Mouse (Mus musculus): ENCODE measurements around the gene Slc16a7. TPM values are rescaled to one million over a fixed set of nuclear protein-coding genes. Genes with fewer than 3 reads are reported as not detected.

Slc16a7 gene
- polyA plus RNA-seq, 2 experiments from 2014 or later: 0.83 TPM; not detected in 1

DNA sequence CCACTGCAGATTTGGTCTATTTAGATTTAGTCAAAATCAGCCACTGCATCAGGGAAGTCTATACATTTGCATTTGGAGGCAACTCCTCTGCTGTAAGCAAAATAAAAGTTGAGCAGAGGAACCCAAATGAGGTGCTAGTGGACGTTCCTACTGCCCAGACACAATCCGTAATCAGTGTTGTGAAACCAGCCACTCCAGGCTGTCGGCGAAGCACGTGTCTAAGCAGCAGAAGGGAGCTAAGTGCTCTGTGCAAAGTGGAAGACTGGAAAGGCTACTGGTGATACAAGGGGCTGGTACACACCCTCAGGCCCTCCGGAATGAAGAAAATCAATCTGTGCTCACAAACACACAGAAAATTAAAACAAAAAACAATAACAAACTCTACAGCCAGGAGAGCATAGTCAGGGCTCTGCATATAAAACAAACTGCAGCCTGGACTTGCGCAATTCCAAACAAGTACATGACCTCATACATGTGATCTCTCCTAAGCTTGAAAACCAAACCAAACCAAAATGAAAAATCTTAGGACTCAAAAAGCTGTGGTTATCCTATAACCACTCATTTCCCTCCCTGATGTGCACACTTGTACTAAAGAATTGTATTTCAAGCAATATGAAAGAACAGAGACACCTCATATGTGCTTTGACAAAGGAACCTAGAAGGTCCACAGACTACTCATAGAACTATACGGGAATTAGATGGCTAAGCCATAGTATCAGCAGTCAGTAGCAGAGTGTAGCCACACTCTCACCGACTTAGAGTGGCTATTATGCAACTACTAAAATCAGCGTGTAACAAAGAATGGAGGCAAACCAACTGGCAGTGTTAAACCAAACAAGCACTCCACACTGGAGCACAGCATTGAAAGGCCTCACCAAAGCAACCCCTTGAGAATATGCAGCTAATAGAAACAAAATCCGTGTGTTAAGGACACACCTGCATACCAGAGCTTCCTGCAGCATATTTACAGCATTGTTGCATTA lies 67.5 kb downstream of the Slc16a7 start:
- no peak for ATAC-seq

DNA sequence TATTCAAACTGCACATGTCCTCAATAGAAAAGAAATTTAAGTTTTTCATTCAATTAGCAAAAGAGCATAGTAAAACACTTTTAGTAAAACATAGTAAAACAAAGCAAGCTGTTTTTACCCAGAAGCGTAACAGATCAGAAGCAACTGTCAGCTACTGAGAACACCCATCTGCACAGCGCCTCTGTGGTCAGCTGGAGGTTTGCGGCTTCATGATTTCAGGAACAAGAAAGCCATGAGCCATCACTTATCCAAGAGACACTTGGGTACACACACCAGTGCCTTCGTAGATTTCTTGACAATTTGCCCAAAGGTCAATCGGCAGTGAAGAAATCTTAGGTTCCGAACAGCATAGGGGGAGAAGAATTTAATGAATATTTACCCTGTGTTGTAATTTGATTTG lies 71.9 kb downstream of the Slc16a7 start:
- no peak for ATAC-seq

DNA sequence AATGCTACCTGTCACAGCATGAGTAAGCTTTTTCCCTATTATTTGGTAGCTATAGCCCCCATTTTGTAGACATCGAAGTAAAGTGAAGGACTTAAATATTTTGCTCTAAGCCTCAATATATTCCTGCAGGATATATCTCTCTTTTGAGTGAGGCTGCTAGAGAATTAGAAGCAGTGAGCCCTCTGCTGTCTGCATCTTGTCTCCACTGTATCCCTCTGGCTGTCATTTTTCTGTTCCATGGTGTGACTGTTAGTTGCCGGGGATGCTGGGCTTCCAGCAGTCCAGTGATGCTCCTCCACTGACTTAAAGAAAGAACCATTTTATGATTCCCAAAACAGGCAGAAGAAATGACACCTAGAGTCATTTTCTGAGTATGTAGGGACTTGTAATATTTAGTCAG lies 78.4 kb downstream of the Slc16a7 start:
- ATAC-seq: no peak

DNA sequence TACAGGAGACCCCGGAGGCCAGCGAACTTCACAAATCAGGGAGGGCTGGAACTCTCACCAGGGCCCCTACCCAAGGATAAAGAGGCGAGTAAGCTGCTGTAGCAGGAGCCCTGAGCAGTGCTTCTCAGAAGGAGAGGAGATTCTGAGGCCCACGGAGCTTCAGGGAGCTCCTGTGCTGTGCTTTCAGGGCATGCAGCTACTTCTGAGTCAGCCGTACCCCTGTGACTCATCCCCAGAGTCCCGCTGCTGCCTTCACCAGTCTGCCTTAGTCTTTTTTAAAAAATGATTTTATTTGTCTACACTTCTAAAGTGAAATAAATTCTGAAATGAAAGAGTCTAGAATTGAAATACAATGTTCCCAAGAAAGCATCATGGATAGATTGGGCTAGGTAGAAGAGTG lies 91.2 kb downstream of the Slc16a7 start:
- ATAC-seq: no peak

DNA sequence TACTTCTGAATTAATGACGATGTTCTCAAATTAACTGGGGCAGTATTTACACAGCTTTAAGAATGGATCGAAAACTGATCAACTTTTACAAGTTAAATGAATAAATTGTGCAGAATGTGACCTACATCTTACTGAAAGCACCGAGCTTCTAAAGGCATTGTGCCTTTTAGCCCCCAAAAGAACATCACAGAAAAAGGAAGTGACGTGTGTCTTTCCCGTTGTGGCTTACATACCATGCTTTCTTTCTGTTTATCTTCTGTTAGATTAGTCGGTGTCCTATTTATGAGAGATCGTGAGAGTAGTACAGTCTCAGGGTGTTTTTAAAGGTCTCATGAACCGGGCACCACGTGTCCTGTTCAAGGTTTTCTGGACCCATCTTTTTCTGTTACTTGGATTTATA lies 98.9 kb downstream of the Slc16a7 start:
- no peak for ATAC-seq

DNA sequence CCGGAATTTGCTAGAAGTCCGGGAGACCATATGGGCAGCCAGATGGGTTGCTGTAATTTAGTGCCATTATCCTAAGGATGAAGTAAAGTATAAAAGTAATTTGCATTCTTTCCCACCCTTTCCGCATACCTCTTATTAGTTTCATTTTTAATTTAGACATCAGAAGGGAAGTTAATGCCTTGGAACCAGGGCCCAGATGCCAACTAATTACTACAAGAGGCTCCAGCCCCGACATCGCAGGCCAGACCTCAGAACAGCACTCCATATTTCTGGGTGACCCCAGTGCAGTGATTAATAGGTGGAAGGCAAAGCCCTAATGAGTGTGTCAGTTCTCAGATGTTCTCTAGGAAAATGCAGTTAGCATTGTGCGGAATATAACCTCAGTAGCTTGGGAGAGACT lies 100.7 kb downstream of the Slc16a7 start:
- no peak for ATAC-seq

- ATAC-seq: no peak
Observed at GRCm38 (mm10) chr10:125285386-125285785, 103.9 kb downstream of the Slc16a7 start.

- ATAC-seq: no peak
Observed at GRCm38 (mm10) chr10:125275149-125275848, 114.0 kb downstream of the Slc16a7 start.

DNA sequence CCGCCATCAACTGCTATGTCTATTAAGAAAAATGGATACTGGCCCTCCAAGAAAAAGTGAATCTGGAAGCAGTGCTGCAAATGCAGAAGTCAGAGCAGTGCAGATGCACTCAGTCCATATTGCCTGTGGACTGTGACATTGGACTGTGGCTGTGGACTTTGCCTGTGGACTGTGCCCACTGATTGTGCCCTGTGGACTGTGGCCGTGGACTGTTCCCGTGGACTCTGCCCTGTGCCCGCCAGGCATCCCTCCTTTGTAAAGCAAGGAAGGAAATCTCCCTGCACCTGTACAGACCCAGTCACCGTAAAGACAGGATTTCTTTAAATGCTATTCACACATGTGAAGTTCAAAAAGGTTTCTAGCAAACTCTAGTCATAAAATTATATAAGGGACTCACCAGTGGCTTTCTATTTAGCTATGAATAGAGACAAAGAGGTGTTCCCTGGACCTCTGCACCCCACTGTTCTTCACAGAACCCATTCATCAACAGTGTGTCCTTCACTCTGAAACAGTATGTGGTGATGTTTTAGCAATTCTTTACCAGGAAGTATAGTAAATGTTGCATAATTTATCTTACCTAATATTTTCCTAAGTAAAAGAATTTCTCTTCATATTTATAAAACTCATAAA lies 114.6 kb downstream of the Slc16a7 start:
- ATAC-seq: no peak

DNA sequence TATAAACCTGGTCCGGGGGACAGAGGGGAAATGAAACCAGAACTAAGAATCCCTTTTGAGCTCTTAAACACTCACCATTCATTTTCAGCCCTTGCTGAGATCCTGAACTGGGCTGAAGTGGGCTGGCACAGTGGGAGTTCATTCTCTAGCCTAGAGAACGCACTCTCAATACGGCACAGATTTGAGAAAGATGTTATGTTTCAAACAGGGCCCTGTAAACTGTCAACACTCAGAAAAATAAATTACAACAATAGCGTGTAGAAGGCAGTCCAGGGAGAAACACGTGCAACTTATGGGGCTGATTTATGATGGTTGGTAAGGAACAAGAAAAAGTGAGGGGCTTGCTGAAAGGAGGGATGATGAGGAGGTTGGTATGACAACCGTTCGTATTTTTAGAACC lies 115.5 kb downstream of the Slc16a7 start:
- ATAC-seq: no peak

DNA sequence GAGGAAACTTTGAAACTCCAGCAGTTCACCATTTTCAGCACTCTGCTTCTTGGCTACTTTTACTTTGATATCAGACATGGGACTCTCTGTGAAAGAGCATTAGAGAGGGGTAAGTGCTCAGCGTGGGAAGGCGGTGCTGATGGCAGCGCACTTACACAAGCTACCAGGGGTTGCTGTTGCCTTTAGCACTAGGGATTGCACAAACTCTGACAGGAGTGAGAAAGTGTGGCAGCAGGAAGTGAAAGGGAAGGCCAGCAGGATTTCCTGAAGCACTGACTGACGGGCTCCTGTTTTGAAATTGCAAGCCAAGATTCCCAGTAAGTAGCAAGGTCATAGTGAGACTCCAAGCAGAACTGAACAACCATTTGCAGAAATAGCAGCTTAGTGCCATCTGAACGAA lies 117.8 kb downstream of the Slc16a7 start:
- ATAC-seq: no peak

DNA sequence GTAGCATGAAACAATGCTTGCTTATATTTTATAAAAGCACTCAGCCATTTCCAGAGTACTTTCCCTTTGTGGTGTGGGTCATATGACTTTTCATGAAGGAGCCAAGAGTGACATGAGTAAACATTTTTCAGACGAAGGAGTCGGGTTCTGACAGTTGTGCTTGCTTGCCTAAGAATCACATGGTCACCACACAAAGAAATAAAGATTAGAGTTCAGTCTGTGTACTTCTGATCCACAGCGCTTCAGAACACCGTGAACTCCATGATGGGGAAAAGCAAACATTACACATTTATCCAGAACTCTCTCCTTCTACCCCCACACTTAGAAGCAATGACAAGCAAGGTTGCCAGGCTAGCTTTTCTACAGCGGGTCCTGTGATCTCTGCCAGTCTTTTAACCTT lies 119.0 kb downstream of the Slc16a7 start:
- no peak for ATAC-seq

DNA sequence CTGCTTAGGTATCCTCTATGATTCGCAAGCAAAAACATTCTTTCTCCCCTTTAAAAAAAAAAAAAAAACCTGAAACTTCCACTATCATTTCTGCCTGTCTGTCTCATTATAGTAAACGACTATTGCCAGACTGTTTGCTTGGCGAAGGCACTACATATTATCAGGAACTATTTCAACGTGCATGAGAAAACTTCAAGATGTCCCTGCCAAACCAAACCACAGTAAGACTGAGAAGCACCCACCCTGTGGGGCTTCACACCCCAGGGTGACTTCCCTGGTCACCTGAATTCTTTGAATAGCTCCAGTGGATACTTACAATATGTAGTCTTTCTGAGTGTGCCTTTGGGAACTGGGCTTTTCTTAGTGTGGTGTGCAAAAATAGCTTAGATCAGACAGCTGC lies 122.9 kb downstream of the Slc16a7 start:
- no peak for ATAC-seq

DNA sequence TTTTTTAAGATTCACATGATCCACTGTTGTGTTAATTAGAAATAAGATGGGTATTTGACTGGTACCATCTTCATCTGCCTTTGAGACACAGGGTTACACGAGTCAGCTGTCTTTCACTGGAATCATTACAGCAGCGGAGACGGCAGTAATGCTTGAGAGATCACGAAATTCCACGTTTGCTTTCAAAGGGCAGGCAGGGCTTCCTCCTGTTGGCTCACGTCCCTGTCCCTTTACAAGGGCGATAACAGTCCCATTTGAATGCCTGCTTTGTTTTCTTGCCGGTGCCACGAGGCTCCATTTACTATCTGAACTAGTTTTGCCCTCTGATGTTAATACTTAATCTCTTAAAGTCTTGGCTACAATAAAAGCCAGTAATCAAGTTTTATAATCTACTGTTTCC lies 123.4 kb downstream of the Slc16a7 start:
- ATAC-seq: no peak

- ATAC-seq: no peak
Observed at GRCm38 (mm10) chr10:125265467-125265866, 123.8 kb downstream of the Slc16a7 start.

DNA sequence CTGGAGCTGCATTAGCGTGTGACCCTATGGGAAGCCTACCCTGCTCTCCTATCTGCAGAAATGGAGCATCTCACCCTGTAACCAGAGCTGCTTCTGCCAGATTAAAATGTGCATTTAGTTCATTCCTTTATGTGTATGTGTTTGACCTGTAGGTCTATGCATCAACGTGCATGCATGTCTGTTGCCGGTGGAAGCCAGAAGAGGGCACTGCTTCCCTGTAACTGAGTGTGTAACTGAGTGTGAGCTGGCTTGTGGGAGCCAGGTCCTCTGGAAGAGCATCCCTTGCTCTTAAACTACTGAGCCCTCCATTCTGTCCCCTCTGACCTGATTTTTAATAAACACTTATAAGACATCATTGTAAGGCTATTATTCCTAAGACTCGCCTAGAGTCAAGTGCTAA lies 124.3 kb downstream of the Slc16a7 start:
- no peak for ATAC-seq

GRCm38 (mm10) chr10:125255904-125256303 lies 133.4 kb downstream of the Slc16a7 start:
- no peak for ATAC-seq

- ATAC-seq: no peak
Observed at GRCm38 (mm10) chr10:125214536-125214935, 174.7 kb downstream of the Slc16a7 start.

DNA sequence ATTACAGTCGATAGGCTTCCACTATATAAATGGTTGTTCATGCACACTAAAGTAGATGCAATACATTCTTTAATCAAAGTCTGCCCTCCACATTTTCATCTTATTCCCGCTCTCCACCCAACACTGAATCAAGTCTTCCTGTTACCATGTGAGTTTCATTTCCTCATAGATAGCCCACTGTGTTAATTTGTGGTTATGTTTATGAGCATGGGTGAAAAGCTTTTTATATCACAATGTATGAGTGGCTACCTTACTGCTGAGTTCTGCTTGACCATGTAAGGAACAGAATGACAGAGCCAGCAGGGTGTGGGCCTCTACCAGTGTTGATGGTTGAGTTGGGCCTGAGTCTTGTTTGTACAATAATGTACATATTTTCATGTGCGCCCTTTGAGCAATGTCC lies 175.5 kb downstream of the Slc16a7 start:
- no peak for ATAC-seq

GRCm38 (mm10) chr10:125187544-125187943 lies 201.7 kb downstream of the Slc16a7 start:
- ATAC-seq: no peak

- ATAC-seq: no peak
Observed at GRCm38 (mm10) chr10:125185387-125185786, 203.9 kb downstream of the Slc16a7 start.

DNA sequence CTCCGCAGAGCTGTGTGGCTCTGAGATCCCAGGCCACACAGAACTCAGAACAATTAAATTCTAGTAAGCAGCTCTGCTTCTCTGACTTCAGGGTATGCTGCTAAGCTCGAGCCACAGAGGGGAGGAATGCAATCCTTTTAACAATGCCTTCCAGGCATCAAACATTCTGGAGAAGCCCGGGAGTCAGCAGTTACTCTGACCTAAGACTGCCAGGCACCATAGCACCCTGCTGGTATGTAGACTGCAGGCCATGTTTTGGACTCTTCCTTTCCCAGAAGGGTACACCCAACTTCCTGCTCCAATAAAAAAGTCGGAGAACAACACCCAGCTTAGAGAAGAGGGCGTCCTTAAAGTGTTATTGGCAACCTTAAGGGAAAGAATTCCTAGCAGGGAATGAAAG lies 205.1 kb downstream of the Slc16a7 start:
- no peak for ATAC-seq

- ATAC-seq: no peak
Observed at GRCm38 (mm10) chr10:125182545-125182944, 206.7 kb downstream of the Slc16a7 start.
